Mouse (Mus musculus) cortical plate, adult 2 months (tissue): ENCODE measurements around the gene Lyg1. TPM values are rescaled to one million over a fixed set of nuclear protein-coding genes. Genes with fewer than 3 reads are reported as not detected.
A peak's percentile ranks its signal among the peaks of the same experiment; 100 is the strongest.

Experiments
- H3K27ac ChIP-seq: fragments of 200-500 bp; 2 replicates; pipeline ENCODE4 v1.5.1; 2012; ENCODE audit warnings: low read length, control low read depth, inconsistent platforms; ENCODE audit not compliant: insufficient read depth
- H3K4me1 ChIP-seq: fragments of 200-500 bp; 2 replicates; pipeline ENCODE4 v1.6.1; 2011; ENCODE audit warnings: low read length; ENCODE audit not compliant: control insufficient read depth, insufficient read depth
- H3K4me3 ChIP-seq: fragments of 200-500 bp; 2 replicates; pipeline ENCODE4 v1.5.1; 2011; ENCODE audit warnings: mild to moderate bottlenecking, low read length, control low read depth; ENCODE audit not compliant: insufficient read depth
- CTCF ChIP-seq: fragments of 200-500 bp; IDR thresholded peaks from 2 replicates; pipeline ENCODE4 v1.5.1; 2011; ENCODE audit warnings: mild to moderate bottlenecking, control low read depth, low read length; ENCODE audit not compliant: insufficient read depth; ENCODE audit errors: extremely low read depth
- POLR2A ChIP-seq: fragments of 200-500 bp; IDR thresholded peaks from 2 replicates; pipeline ENCODE4 v1.6.1; 2011; ENCODE audit warnings: mild to moderate bottlenecking, low read length, control low read depth; ENCODE audit not compliant: insufficient read depth; ENCODE audit errors: extremely low read depth
- polyA plus RNA-seq: library from polyadenylated mRNA; depleted of rRNA; stranded (reverse); fragments of >200 nt; gene quantifications from 2 replicates; pipeline ENCODE4 v1.2.3, GENCODE M21; 2012

The Lyg1 gene
- polyA plus RNA-seq, 1 experiment = not detected

DNA sequence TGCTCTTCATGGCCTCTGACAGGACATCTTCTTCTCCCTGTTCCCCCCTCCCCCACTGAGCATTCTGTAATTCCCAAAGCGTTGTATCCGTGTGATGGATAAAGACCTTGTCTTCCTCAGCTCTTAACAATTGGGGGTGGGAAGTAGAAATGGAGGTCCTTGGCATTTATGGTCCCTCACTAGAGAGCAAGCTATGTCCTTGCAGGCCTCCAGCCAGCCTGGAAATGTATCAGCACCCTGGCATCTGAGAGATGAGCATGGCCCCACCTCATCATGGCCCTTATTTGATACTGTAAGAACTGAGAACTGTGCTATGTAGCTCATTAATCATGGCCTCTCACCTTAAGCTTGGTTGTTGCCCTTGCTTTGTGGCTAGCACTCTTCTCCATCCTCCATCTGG, 2.3 kb downstream of the Lyg1 start:
- Histone ChIP-seq H3K27ac (no peak overlapping the region), H3K4me1 (no peaks in the 10 kb centered on the region), H3K4me3 (no peak overlapping the region)
- TF ChIP-seq POLR2A = no peak

DNA sequence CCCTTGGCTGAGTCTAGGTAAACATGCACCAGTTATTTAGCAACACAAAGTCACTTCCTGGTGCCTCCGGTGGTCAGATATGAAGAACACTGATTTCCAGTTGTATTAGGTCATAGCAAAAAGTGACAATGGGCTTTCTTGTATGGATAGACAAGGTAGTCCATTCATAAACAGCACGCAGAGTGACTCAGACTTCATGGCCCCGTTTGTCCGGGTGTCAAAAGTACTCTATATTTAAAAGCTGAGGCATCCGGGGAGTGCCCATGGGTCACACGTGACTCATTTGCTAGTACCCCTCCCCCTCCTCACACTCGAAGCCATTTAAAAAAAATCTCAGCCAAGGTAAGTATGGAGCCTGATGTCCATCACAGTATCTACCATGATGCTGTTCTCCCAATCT, 2.8 kb downstream of the Lyg1 start:
- H3K4me3 ChIP-seq = no peak overlapping the region
- H3K4me1 ChIP-seq = no peaks in the 10 kb centered on the region
- no peak overlapping the region for H3K27ac ChIP-seq
- TF ChIP-seq CTCF (no peak), POLR2A (no peak)

DNA sequence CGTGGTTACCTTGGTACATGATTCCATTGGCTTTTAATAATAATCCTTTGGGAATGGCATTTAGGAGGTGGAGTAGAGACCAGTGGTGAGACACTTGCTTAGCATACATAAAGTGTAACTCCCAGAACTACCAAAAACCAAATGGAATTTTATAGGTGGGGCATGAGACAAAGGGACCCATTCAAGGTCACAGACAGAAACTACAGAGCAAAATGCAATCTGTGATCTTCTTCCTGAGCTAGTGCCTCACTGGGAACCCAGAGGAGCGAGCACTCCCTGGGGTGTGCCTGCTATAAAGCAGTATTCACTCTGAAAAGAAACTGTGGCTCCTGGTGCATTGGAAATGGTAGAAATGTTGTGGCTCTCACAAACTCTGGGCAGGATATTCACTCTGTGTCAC, 8.7 kb downstream of the Lyg1 start:
- H3K4me3 ChIP-seq = no peak overlapping the region
- no peak overlapping the region for H3K27ac ChIP-seq
- no peaks in the 10 kb centered on the region for H3K4me1 ChIP-seq
- TF ChIP-seq CTCF (no peak), POLR2A (no peak)

DNA sequence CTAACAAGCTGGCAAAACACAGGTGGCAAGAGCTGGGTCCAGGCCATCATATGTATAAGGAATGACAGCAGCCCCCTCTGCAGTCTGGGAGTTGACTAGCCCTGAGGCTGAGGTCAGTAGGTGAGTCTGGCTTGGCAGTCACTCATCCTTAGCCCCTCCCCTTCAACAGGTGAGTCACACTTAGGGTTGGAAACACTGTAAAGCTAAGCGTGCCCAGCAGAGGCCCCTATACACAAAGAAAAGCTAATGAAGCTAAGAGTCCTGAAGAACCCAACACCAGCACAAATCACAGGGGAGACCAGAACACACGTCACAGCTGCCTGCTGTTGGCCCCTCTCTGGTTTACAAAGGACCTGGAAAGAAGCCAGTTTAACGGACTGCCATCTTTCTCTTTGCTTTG, 25.8 kb downstream of the Lyg1 start:
- no peaks in the 10 kb centered on the region for H3K4me1 ChIP-seq
- H3K27ac ChIP-seq = no peak overlapping the region
- TF ChIP-seq POLR2A (no peak), CTCF (0 out of 2 replicates have a peak, but pooled peaks have one; percentile 12)
- no peak overlapping the region for H3K4me3 ChIP-seq

DNA sequence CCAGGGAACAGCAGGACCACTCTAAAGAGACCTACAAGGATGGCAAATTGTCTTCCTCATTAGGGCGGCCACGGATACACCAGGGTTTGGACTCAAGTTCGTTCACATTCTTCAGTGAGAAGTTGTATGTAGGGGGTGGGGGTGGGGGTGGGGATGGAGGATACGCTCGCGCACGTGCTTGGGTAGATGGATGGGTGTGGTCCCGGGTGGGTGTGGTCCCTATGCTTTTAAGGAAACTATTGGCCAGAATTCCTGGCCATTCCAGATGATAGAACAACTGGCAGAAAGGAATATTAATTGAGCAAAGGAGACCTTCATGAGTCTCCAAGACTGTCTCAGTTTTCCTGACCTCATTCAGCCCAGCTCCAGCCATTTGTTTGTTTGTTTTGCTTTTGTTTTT, 31.6 kb downstream of the Lyg1 start:
- H3K4me1 ChIP-seq = no peaks in the 10 kb centered on the region
- no peak overlapping the region for H3K4me3 ChIP-seq
- H3K27ac ChIP-seq = no peak overlapping the region
- TF ChIP-seq POLR2A (no peak), CTCF (no peak)

DNA sequence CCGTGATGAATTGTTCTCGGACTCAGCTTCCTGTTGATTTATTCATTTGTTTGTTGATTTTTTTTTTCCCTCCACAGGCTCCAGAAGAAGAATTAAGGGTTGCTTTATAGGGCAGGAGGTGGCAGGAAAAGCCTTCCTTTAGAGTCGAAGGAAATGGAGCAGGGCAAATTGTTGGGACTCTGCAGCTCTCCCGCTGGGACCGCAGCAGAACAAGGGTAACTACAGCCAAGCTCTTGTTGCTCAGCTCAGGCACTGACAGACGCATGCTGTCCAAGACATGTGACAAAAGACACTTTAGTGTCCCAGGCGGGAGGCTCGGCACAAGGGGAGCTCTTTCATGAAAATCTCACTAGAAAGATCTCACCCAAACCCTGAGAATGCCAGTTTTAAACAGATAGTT, 35.0 kb downstream of the Lyg1 start:
- Histone ChIP-seq H3K4me1 (no peaks in the 10 kb centered on the region), H3K27ac (no peak overlapping the region), H3K4me3 (no peak overlapping the region)
- no peak for TF ChIP-seq CTCF
- no peak for TF ChIP-seq POLR2A

DNA sequence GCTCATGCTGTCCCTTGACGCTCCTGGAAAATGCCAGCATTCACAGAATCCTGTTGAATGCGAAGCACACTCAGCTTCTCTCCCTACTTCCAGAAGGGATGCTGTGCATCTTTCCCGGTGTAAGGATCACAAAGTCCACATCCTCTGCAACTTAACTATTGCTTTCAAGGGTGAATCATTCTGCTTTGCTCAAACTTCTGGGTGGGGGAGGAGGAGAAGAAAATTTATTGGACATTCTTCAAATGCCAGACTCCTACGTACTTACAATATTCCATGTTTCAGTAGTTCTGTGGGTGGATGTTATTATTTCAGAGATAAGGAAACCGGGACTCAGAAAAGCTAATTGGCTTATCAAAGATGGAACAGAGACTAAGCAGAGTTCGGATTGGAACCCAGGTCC, 39.5 kb downstream of the Lyg1 start:
- Histone ChIP-seq H3K4me3 (no peak overlapping the region), H3K27ac (no peak overlapping the region), H3K4me1 (no peaks in the 10 kb centered on the region)
- TF ChIP-seq CTCF (no peak), POLR2A (no peak)

DNA sequence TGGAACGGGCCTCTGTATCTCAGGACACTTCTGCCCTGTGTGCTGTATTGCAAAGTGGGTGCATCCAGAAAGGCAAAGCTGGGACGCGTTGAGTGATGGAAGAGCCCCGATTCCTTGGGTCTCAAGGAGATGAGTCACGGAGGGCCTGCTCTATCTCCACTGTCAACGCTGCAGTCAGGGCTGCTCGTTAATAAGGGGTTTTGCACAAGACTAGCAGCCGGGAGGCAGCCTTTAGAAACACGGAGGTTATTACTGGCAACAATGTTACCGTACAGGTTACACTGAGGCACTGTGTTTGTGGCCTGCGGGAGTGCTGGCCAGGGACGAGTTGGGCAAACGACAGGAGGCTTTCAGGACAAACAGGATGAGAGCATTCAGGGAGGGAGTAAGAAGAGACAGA, 39.9 kb downstream of the Lyg1 start:
- Histone ChIP-seq H3K4me1 (no peaks in the 10 kb centered on the region), H3K27ac (no peak overlapping the region), H3K4me3 (no peak overlapping the region)
- TF ChIP-seq POLR2A = no peak
- no peak for TF ChIP-seq CTCF

DNA sequence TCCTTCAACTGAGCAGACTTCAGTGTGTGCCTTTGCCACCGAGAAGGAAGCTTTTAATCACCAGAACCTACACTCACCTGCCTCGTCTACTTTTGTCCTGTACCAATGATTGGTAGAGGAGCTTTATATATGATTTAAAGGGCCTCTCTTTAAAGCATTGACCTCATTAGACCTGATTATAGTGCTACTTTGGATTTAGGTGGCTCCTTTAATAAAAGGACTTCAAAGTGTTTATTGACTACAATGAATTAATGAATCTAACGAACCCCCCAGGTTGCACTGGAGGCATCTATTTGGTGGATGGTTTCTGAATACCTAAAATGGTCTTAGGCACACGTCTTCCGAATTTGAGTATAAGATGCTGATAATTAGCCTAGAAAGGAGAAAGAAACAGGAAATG, 41.2 kb downstream of the Lyg1 start, which contains the start of gene Lyg2:
TSS of gene Lyg2 (minus strand) at position 101 of the 400 bp plus-strand sequence.
- Histone ChIP-seq H3K27ac (no peak within 1 kb of the TSS), H3K4me3 (no peak within 1 kb of the TSS), H3K4me1 (no peaks in the 10 kb centered on the region)
- TF ChIP-seq POLR2A (no peak), CTCF (no peak)

DNA sequence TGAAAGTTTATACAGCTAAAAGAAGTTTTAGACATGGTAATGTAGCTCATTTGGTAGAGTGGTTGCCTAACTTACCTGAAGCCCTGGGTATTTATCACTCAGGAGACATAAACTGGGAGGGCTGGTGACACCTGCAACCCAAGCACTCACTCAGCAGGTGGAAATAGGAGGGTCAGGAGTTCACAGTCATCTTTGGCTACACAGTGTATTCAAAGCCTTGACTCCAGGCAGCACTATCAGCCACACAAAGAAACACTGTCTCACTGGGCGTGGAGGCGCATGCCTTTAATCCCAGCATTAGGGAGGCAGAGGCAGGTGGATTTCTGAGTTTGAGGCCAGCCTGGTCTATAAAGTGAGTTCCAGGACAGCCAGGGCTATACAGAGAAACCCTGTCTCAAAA, 44.8 kb downstream of the Lyg1 start:
- TF ChIP-seq POLR2A (no peak), CTCF (no peak)
- no peaks in the 10 kb centered on the region for H3K4me1 ChIP-seq
- H3K4me3 ChIP-seq = no peak overlapping the region
- no peak overlapping the region for H3K27ac ChIP-seq

DNA sequence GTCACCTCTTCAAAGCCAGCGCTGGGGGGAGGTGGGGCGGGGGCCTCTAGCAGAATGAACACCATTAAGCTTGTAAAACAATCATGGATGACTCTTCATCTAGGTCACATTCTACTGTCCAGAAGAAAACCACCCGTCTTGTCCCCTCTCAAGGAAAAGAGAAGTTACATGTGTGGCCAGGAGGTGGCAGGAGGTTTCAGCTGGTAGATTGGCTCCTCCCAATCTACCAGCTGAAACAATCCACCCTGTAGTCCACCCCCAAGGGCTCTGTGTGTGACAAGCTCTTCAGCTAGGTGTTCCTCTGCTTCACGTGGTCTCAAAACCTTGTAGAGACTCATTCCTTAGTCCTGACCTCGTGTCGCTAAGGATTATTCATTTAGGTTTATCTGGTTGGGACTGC, 54.4 kb downstream of the Lyg1 start:
- no peak overlapping the region for H3K27ac ChIP-seq

More for the DNA sequence above, 54.4 kb downstream of the Lyg1 start:
- H3K4me1 ChIP-seq = no peaks in the 10 kb centered on the region
- TF ChIP-seq CTCF = peak; percentile 40; the same call in 1 of the 2 replicates
- no peak for TF ChIP-seq POLR2A
- H3K4me3 ChIP-seq = no peak overlapping the region
